Mouse (Mus musculus) limb, embryonic 15.5 days (tissue): Measurements from ENCODE around the gene Pou6f2. TPM values are rescaled to one million over a fixed set of nuclear protein-coding genes. Genes with fewer than 3 reads are reported as not detected.

Experiments used
- ATAC-seq: fragments of 200-750 bp; cut with Nextera tagmentation; 2 replicates; pipeline ENCODE4 v1.8.0; 2017; ENCODE audit warnings: low read depth, moderate TSS enrichment; ENCODE audit not compliant: insufficient number of reproducible peaks, low FRiP score, low TSS enrichment
- H3K27ac ChIP-seq: fragments of 300-500 bp; sonication (generic); 2 replicates; pipeline ENCODE4 v1.5.1; 2015; ENCODE audit warnings: moderate library complexity, mild to moderate bottlenecking, inconsistent platforms
- H3K27me3 ChIP-seq: fragments of 300-500 bp; sonication (generic); 2 replicates; pipeline ENCODE4 v1.6.1; 2015; ENCODE audit warnings: inconsistent platforms
- H3K36me3 ChIP-seq: fragments of 300-500 bp; sonication (generic); 2 replicates; pipeline ENCODE4 v1.6.1; 2015; ENCODE audit warnings: inconsistent platforms
- H3K4me1 ChIP-seq: fragments of 300-500 bp; sonication (generic); 2 replicates; pipeline ENCODE4 v1.6.1; 2015; ENCODE audit warnings: inconsistent platforms
- H3K4me2 ChIP-seq: fragments of 300-500 bp; sonication (generic); 2 replicates; pipeline ENCODE4 v1.6.1; 2015; ENCODE audit warnings: mild to moderate bottlenecking, inconsistent platforms
- H3K4me3 ChIP-seq: fragments of 300-500 bp; sonication (generic); 2 replicates; pipeline ENCODE4 v1.5.1; 2015; ENCODE audit warnings: mild to moderate bottlenecking, inconsistent platforms
- H3K9ac ChIP-seq: fragments of 300-500 bp; sonication (generic); 2 replicates; pipeline ENCODE4 v1.6.1; 2015; ENCODE audit warnings: inconsistent platforms
- H3K9me3 ChIP-seq: fragments of 300-500 bp; sonication (generic); 2 replicates; pipeline ENCODE4 v1.6.1; 2016; ENCODE audit warnings: inconsistent platforms
- WGBS: fragments of 180-500 bp; shearing (Covaris S2); methylation state at CpG from one replicate; pipeline ENCODE4 v1.1.7; 2015; 5-methylcytosine and 5-hydroxymethylcytosine counted together
- polyA plus RNA-seq: library from polyadenylated mRNA; unstranded; fragments of >200 nt; fragmentation: Nextera tagmentation; extraction: Ambion mirVana; gene quantifications from 2 replicates; pipeline ENCODE4 v1.2.1, GENCODE M21; 2015

The Pou6f2 gene
- 0.19 and 0.26 TPM in 2 replicates for polyA plus RNA-seq

DNA sequence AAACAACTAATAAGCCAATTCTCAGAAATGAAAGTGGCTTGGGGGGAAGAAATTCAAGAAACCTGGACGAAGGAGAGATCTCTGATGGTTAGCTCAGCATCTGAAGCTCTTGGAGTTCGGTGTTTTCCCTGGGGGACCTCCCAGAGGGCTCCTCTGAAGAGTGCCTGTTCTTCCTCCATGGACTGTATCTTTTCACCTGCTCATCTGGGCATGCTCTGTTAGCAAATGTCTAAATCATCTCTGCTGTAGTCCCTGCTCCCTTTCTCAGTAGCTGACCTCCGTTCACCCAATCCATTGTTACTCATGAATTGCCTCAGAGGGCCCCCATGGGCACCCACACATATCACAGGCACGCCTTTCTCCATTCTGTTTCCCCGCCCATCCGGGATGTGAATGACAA, at the start of gene Pou6f2:
Pou6f2 (minus strand) TSS at position 101 of the 400 bp plus-strand sequence.
- no peaks in the 10 kb centered on the region for H3K4me1 ChIP-seq
- no peak within 1 kb of the TSS for H3K27ac ChIP-seq
- no peak within 1 kb of the TSS for H3K4me3 ChIP-seq
- H3K36me3 ChIP-seq = no peaks in the 10 kb centered on the region
- no peak within 1 kb of the TSS for H3K9ac ChIP-seq
- 77% methylated on average over 6 of the region's 6 CpGs for WGBS
- H3K27me3 ChIP-seq = no peaks in the 10 kb centered on the region
- H3K9me3 ChIP-seq = no peaks in the 10 kb centered on the region
- no peak within 1 kb of the TSS for H3K4me2 ChIP-seq
- no peak for ATAC-seq

- H3K27ac ChIP-seq = no peak overlapping the region
- no peaks in the 10 kb centered on the region for H3K9me3 ChIP-seq
- no peaks in the 10 kb centered on the region for H3K27me3 ChIP-seq
- no peaks in the 10 kb centered on the region for H3K4me1 ChIP-seq
- H3K9ac ChIP-seq = no peak overlapping the region
- ATAC-seq = no peak
- no peaks in the 10 kb centered on the region for H3K36me3 ChIP-seq
- no peak overlapping the region for H3K4me2 ChIP-seq
- no peak overlapping the region for H3K4me3 ChIP-seq
- WGBS = 64% methylated on average over 3 of the region's 3 CpGs
Measured at GRCm38 (mm10) chr13:18439858-18440257, 42.4 kb upstream of the Pou6f2 start.

GRCm38 (mm10) chr13:18387673-18388072, 9.8 kb downstream of the Pou6f2 start:
- H3K4me3 ChIP-seq = no peak overlapping the region
- H3K36me3 ChIP-seq = no peaks in the 10 kb centered on the region
- no peak for ATAC-seq
- 82% methylated on average over 4 of the region's 4 CpGs for WGBS
- no peaks in the 10 kb centered on the region for H3K9me3 ChIP-seq
- H3K4me2 ChIP-seq = no peak overlapping the region
- no peaks in the 10 kb centered on the region for H3K4me1 ChIP-seq
- H3K27ac ChIP-seq = no peak overlapping the region
- H3K9ac ChIP-seq = no peak overlapping the region
- H3K27me3 ChIP-seq = no peaks in the 10 kb centered on the region

- ATAC-seq = no peak
Measured at GRCm38 (mm10) chr13:18363373-18363772, 34.1 kb downstream of the Pou6f2 start.

GRCm38 (mm10) chr13:18344580-18345333, 52.7 kb downstream of the Pou6f2 start:
- no peak overlapping the region for H3K4me3 ChIP-seq
- no peak overlapping the region for H3K9ac ChIP-seq
- WGBS = 72% methylated on average over 4 of the region's 4 CpGs
- no peaks in the 10 kb centered on the region for H3K27me3 ChIP-seq
- no peaks in the 10 kb centered on the region for H3K36me3 ChIP-seq
- H3K4me1 ChIP-seq = no peaks in the 10 kb centered on the region
- no peak for ATAC-seq
- H3K27ac ChIP-seq = no peak overlapping the region
- no peaks in the 10 kb centered on the region for H3K9me3 ChIP-seq
- H3K4me2 ChIP-seq = no peak overlapping the region

More at GRCm38 (mm10) chr13:18363373-18363772, 34.1 kb downstream of the Pou6f2 start:
- H3K4me3 ChIP-seq = no peak overlapping the region
- H3K36me3 ChIP-seq = no peaks in the 10 kb centered on the region
- no peak overlapping the region for H3K27ac ChIP-seq
- H3K4me1 ChIP-seq = 0 out of 2 replicates have a peak, but pooled peaks cover 4% of the 10 kb centered on the region
- no peaks in the 10 kb centered on the region for H3K9me3 ChIP-seq
- 3% methylated on average over 2 of the region's 2 CpGs for WGBS
- H3K27me3 ChIP-seq = no peaks in the 10 kb centered on the region
- no peak overlapping the region for H3K4me2 ChIP-seq
- H3K9ac ChIP-seq = no peak overlapping the region

GRCm38 (mm10) chr13:18338910-18339501, 58.5 kb downstream of the Pou6f2 start:
- Histone ChIP-seq H3K4me3 (no peak overlapping the region), H3K27ac (no peak overlapping the region), H3K27me3 (no peaks in the 10 kb centered on the region), H3K9ac (no peak overlapping the region), H3K36me3 (no peaks in the 10 kb centered on the region), H3K4me1 (no peaks in the 10 kb centered on the region), H3K4me2 (no peak overlapping the region), H3K9me3 (no peaks in the 10 kb centered on the region)
- WGBS = 53% methylated on average over 10 of the region's 10 CpGs
- no peak for ATAC-seq

GRCm38 (mm10) chr13:18338022-18338421, 59.5 kb downstream of the Pou6f2 start:
- ATAC-seq = no peak
- Histone ChIP-seq H3K36me3 (no peaks in the 10 kb centered on the region), H3K27ac (no peak overlapping the region), H3K4me1 (no peaks in the 10 kb centered on the region), H3K4me3 (no peak overlapping the region), H3K27me3 (no peaks in the 10 kb centered on the region), H3K4me2 (no peak overlapping the region), H3K9ac (no peak overlapping the region), H3K9me3 (no peaks in the 10 kb centered on the region)
- WGBS = 82% methylated on average over 2 of the region's 2 CpGs

DNA sequence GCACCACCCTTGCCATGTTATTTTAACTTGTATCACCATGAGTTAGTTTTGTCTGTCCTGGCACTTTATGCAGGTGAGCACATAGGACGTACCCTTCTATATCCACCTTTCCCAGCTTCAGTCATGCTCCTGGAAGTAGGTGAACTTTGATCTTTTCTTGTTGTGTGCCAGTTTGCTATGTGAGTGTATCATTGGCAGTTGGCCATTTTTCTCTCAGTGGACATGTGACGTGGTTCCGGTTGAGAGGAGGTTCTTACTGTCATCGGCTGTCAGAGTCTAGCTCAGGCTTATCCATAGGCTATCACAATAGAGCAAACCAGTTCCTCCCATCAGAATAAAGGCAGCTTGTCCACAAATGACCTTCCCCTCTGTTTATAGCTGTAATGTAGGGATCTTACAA, 63.5 kb downstream of the Pou6f2 start:
- no peak overlapping the region for H3K4me2 ChIP-seq
- no peak overlapping the region for H3K4me3 ChIP-seq
- no peaks in the 10 kb centered on the region for H3K27me3 ChIP-seq
- no peak overlapping the region for H3K9ac ChIP-seq
- H3K9me3 ChIP-seq = no peaks in the 10 kb centered on the region
- no peaks in the 10 kb centered on the region for H3K4me1 ChIP-seq
- no peaks in the 10 kb centered on the region for H3K36me3 ChIP-seq
- no peak for ATAC-seq
- whole genome bisulfite sequencing = 88% methylated on average over 4 of the region's 4 CpGs
- H3K27ac ChIP-seq = no peak overlapping the region

DNA sequence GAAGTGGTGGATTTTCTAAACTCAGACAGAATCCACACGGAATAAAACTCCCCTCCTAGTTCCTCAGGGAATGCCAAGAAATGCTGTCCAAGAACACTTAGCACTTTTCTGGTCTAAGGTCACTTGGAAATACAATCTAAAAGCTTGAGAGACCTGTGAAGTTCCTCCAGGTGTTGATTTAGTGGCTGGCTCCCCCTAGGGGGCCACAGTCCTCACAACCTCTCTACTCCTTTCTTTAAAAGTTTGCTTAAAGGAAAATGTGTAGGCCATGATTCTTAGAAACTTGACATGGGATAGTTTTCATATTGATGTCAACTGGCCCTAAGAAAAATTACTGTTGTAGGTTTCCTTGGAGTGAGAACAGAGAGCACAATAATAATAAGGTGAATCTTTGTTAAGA, 64.9 kb downstream of the Pou6f2 start:
- no peak for ATAC-seq

DNA sequence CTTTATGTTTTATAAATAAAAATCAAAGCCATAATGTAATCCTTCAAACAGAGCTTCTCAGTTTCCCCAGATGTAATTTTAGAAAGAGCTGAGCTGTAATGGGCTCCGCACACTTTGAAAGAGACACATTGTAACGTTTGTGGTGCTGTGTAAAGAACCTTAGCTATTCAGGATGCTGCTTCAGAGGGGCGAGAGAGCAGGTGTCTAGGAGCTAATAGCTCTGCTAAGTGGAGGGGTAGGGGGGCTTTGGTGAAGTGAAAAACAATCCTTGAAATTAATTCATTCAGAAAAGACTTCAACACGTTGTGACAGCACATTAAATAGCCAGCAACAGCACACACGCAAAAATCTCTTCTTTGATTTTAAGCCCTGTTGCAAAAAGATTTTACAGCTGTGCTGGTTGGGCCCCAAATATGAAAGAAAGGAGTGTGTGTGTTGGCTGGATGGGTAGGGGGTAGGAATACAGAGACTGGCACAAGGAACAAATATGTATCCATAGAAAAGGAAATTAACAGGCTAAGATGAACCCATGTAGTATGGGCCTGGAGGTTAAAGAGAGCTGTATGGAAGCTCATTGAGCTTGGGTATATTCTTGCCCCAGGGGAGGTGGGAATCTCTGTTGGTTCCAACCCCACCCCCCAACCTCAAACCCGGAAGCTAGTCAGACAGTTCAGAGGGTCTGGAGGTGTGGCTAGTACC, 73.4 kb downstream of the Pou6f2 start:
- no peak for ATAC-seq
- no peaks in the 10 kb centered on the region for H3K27me3 ChIP-seq
- no peaks in the 10 kb centered on the region for H3K36me3 ChIP-seq

More for the DNA sequence above, 64.9 kb downstream of the Pou6f2 start:
- no peaks in the 10 kb centered on the region for H3K4me1 ChIP-seq
- H3K27ac ChIP-seq = no peak overlapping the region
- no peak overlapping the region for H3K9ac ChIP-seq
- no peak overlapping the region for H3K4me2 ChIP-seq
- no peaks in the 10 kb centered on the region for H3K27me3 ChIP-seq
- no peaks in the 10 kb centered on the region for H3K36me3 ChIP-seq
- no peaks in the 10 kb centered on the region for H3K9me3 ChIP-seq
- 25% methylated on average over 1 of the region's 1 CpGs for WGBS
- H3K4me3 ChIP-seq = no peak overlapping the region

DNA sequence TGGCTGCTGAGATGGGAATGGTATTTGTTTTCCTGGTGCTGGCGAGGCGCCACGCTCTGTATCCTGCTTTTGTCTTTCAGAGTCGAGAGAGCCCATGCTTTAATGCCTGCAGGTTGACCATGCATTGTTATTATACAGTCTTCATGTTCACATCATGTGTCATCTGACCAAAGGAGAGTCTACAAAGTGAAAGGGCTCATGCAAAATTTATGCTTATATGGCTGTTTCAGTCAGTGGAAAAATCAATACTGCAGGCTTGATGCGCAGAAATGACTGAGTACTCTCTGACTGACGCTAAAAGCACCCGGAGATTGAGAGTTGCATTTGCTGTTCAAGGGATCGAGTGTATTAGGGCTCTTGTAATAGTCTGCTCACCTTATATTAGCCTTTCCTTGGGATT, 74.1 kb downstream of the Pou6f2 start:
- ATAC-seq = no peak
- H3K27me3 ChIP-seq = no peaks in the 10 kb centered on the region
- H3K4me1 ChIP-seq = no peaks in the 10 kb centered on the region
- H3K9ac ChIP-seq = no peak overlapping the region
- no peak overlapping the region for H3K27ac ChIP-seq
- no peak overlapping the region for H3K4me2 ChIP-seq
- 79% methylated on average over 8 of the region's 8 CpGs for WGBS
- H3K9me3 ChIP-seq = no peaks in the 10 kb centered on the region
- H3K4me3 ChIP-seq = no peak overlapping the region
- H3K36me3 ChIP-seq = no peaks in the 10 kb centered on the region

More for the DNA sequence above, 73.4 kb downstream of the Pou6f2 start:
- H3K27ac ChIP-seq = no peak overlapping the region
- no peaks in the 10 kb centered on the region for H3K4me1 ChIP-seq
- 47% methylated on average over 6 of the region's 6 CpGs for WGBS
- H3K4me3 ChIP-seq = no peak overlapping the region
- no peak overlapping the region for H3K4me2 ChIP-seq
- no peak overlapping the region for H3K9ac ChIP-seq
- no peaks in the 10 kb centered on the region for H3K9me3 ChIP-seq

DNA sequence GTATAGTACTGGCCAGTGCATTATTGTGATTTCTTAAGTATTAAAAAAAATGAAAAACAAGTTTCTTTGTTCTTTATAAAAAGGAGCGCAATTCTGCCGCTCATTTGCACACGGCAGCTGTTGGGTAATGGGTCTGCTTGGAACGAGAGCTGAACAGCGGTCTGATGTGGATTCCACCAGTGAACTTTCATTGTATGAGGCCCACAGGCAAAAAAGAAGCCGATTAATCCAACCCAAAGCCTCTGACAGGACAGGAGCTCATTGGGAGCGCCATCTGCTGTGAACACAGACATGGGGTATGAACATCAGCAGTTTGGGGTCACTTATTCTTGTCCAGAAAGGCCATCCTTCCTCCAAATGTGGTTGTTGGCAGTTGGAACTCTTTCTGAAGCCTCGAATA, 84.9 kb downstream of the Pou6f2 start:
- no peak for ATAC-seq
- Histone ChIP-seq H3K9me3 (no peaks in the 10 kb centered on the region), H3K36me3 (no peaks in the 10 kb centered on the region), H3K4me3 (no peak overlapping the region), H3K27ac (no peak overlapping the region), H3K4me1 (peaks cover 7% of the 10 kb centered on the region; the same call in 1 of the 2 replicates), H3K27me3 (no peaks in the 10 kb centered on the region), H3K9ac (no peak overlapping the region), H3K4me2 (no peak overlapping the region)
- 39% methylated on average over 8 of the region's 8 CpGs for WGBS
